Mouse (Mus musculus) spleen, embryonic (tissue): ENCODE results near the gene Sema7a.

Source experiments
- CTCF ChIA-PET: fragments of 350-600 bp; sonication (Branson Sonifier 250); formaldehyde crosslinking; loops from one replicate; lab custom pipeline; 2022; lab: Charles Lee

Sema7a gene

GRCm38 (mm10) chr9:57937651-57938050, 2.3 kb upstream of the Sema7a start:
- CTCF ChIA-PET = interaction anchor here (0.6 to 3.0 kb wide), 2 partner anchors 52 to 764 kb away, joined by 3 to 20 read pairs; no protein-coding TSS in a partner anchor

GRCm38 (mm10) chr9:57938225-57939055, 1.5 kb upstream of the Sema7a start:
- CTCF ChIA-PET = interaction anchor here (0.6 to 0.7 kb wide), 2 partner anchors 52 to 209 kb away, joined by 3 read pairs; no protein-coding TSS in a partner anchor

- CTCF ChIA-PET = interaction anchor here (0.5 to 0.8 kb wide), 3 partner anchors 41 to 439 kb away, joined by 3 to 4 read pairs (median 3); no protein-coding TSS in a partner anchor
These were observed 460 bp downstream of the Sema7a start for GRCm38 (mm10) chr9:57940349-57940794.

- CTCF ChIA-PET = interaction anchor here (0.6 to 0.8 kb wide), 3 partner anchors 40 to 169 kb away, joined by 3 to 4 read pairs (median 3); no protein-coding TSS in a partner anchor
These were observed 1.1 kb downstream of the Sema7a start for GRCm38 (mm10) chr9:57940861-57941638.

- CTCF ChIA-PET = interaction anchor here (0.6 kb wide), 1 partner anchor 170 kb away, joined by 4 read pairs; no protein-coding TSS in a partner anchor
These were observed 2.1 kb downstream of the Sema7a start for GRCm38 (mm10) chr9:57942039-57942438.

GRCm38 (mm10) chr9:57943067-57943466, 3.2 kb downstream of the Sema7a start:
- CTCF ChIA-PET = interaction anchor here (0.6 kb wide), 1 partner anchor 15 kb away, joined by 10 read pairs; no protein-coding TSS in a partner anchor

- CTCF ChIA-PET = interaction anchor here (0.9 kb wide), 1 partner anchor 36 kb away, joined by 3 read pairs; no protein-coding TSS in a partner anchor
These were observed 4.7 kb downstream of the Sema7a start for GRCm38 (mm10) chr9:57944572-57944971.

GRCm38 (mm10) chr9:57945771-57946616, 6.1 kb downstream of the Sema7a start:
- CTCF ChIA-PET = no interaction called here

GRCm38 (mm10) chr9:57947381-57948030, 7.6 kb downstream of the Sema7a start:
- CTCF ChIA-PET = interaction anchor here (1.0 to 1.2 kb wide), 2 partner anchors 43 to 45 kb away, joined by 3 read pairs; no protein-coding TSS in a partner anchor

GRCm38 (mm10) chr9:57948333-57948931, 8.5 kb downstream of the Sema7a start:
- CTCF ChIA-PET = no interaction called here

- CTCF ChIA-PET = no interaction called here
These were observed 9.3 kb downstream of the Sema7a start for GRCm38 (mm10) chr9:57949102-57949704.

- CTCF ChIA-PET = no interaction called here
These were observed 10.0 kb downstream of the Sema7a start for GRCm38 (mm10) chr9:57949879-57950278.

GRCm38 (mm10) chr9:57950519-57950918, 10.6 kb downstream of the Sema7a start:
- CTCF ChIA-PET = no interaction called here

- CTCF ChIA-PET = no interaction called here
These were observed 12.1 kb downstream of the Sema7a start for GRCm38 (mm10) chr9:57951993-57952392.

GRCm38 (mm10) chr9:57954962-57955744, 15.2 kb downstream of the Sema7a start:
- CTCF ChIA-PET = interaction anchor here (0.6 kb wide), 1 partner anchor 32 kb away, joined by 7 read pairs; no protein-coding TSS in a partner anchor

GRCm38 (mm10) chr9:57955764-57956163, 15.9 kb downstream of the Sema7a start:
- CTCF ChIA-PET = interaction anchor here (0.6 to 0.7 kb wide), 2 partner anchors 31 to 503 kb away, joined by 3 to 7 read pairs; no protein-coding TSS in a partner anchor

GRCm38 (mm10) chr9:57956196-57956837, 16.4 kb downstream of the Sema7a start:
- CTCF ChIA-PET = interaction anchor here (0.7 kb wide), 1 partner anchor 504 kb away, joined by 3 read pairs; no protein-coding TSS in a partner anchor

GRCm38 (mm10) chr9:57956838-57957236, 16.9 kb downstream of the Sema7a start:
- CTCF ChIA-PET = no interaction called here
